Mouse (Mus musculus): ENCODE data around the gene Hectd1.
A peak's percentile ranks its signal among the peaks of the same experiment; 100 is the strongest.

Hectd1 gene

DNA sequence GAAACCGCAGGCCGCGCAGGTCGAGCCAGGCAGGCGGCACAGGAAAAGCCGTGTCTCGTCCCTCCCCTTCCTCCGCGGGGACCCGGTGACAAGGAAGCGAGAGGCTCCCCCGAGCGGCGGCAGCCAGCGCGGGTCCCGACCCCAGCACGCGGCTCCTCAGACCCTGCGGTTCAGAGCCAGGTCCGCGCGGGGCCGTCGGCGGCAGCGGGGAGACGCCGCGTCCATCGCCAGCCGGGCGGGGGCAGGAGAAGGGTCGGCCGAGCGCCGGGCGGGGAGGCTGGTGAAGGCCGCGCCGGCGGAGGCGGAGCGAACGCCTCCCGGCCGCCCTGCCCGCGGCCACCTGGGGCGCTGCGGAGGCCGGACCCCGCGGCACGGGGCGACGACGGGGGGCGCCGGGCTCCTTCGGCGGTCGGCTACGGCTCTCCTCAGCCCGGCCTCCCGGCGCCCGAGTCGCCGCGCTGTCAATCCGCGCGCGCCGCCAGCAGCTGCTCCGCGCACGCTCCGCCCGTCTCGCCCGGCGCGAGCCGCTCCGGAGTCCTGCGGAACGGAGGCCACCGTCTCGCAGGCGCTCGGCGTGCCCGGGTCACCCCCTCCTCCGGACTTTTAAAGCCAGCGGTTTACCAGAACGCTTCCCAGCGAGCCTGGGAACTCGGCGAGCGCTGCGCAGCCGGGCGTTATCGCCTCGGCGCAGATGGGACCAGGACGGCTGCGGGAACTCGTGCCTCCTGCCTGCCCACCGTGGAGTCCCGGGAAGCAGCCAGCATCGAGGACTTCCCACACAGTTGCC is at the start of gene Hectd1:
Hectd1 (minus strand) TSS at position 247 of the 787 bp plus-strand sequence.
- DNase-seq (ENCODE audit: low read depth in 1 of 2, low spot score in 2 of 2), result peak; percentile 50 to 80

DNA sequence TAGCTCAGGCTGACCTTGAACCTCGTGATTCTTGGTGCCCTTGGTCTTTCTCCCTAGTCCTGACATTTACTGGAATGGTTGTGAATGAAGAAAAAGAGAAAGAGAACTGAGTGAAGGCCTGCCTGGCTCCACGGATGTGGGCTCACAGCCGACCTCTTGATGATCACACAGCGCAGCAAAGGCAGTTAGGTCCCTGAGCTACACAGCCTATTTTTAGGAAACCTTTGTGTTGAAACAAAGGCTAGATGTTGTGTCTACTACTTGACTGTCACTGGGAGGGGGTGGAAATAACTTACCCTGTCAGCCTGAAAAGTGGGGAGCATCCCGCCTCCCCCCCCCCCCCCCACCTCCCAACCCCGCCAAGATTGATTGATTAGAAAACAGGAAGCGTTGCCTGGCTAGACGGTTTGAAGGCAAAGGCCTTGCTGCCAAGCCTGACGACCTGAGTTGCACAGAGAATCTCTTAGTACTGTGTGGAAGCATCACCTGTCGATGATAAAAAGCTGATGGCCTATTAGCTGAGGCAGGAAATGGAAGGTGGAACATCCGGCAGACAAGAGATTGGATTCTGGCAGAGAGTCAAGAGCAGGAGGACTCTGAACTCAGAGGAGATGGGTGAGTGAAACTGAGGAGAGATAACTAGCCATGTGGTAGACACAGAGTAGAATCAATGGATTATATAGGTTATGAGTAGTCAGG is 42.3 kb upstream of the Hectd1 start:
- no peak for DNase-seq (ENCODE audit: low read depth in 1 of 2, low spot score in 2 of 2)

DNA sequence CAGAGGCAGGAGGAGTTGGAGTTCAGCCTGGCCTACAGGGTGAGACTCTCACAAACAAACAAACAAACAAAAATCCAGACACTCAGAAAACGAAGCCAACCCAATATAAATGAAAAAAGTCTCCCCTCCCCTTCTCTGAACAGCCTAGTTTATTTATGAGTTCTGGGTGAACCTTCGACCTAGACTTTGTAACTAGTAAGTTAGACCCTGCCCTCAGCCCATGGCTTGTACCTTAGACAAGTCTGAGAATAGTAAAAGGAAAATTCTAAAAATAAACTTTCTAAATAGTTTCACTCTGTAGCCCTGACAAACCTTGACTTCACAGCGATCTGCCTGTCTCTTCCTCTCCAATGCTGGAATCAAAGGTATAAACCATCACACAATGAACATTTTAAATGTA is 40.2 kb upstream of the Hectd1 start:
- DNase-seq (ENCODE audit: low read depth in 1 of 2, low spot score in 2 of 2), result no peak

DNA sequence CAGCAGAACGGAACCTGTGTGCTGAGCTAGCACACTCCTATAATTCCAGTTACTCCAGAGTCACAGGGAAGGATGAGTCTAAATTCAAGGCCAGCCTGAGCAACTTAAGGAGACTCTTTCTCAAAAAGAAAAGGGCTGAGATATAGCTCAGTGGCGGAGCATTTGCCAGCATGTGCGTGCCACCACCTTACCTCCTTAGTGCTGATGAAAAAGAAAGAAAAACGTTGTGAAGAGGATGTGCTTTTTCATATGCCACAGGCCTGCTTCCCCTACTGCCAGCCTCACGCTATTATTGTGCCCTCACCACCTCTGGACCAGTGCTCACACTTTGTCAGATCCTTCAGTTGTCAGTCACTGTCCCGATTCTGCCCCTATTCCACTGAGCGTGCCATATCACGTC is 37.7 kb upstream of the Hectd1 start:
- DNase-seq (ENCODE audit: low read depth in 1 of 2, low spot score in 2 of 2), result no peak

DNA sequence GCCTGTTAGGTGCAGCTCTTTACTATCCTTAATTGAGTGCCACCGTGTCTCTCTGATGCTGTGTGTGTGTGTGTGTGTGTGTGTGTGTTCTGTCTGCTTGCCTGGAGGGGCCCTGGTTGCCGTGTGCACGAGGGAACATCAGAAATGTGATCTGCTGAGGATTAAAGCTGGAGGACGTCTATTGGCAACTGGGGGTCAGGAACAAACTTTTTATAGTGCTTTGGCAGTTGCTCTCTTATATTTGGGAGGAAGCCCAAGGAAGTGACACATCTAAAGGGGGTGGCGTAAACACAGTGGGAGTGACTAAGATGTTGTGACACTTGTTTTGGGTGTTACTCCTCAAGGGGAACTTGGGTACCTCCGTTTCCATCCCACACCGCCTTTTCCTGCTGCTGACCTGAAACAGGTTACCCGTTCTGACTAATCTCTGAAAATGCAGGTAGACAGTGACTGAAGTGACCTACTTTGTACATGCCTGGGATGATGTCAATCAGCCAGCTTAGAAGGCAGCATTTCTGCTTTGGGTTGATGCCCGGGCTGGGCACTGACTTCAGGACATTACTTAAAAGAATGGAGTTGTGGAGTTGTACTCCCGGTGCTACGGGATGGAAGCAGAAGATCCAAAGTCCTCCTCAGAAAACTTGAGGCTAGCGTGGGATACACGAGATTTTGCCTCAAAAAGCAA is 37.0 kb upstream of the Hectd1 start:
- DNase-seq (ENCODE audit: low read depth in 1 of 2, low spot score in 2 of 2), result peak; percentile 62 to 70

DNA sequence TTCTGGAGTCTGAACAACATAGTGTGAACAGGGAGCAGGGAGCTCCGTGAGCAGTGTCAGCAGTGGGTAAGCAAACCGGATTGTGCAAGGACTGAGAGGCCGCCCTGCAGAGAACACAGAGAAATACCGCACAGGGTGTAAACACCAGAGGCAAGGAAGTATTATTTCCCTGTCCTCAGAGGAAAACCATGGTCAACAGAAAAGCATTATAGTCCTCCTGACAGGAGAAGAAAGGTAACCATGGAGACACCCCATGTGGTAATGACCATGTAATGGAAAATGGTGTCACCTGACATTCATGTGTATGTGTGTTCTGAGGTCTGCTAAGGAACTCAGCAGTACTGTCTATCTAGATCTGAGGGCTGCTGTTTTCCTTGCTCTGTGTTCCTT is 36.4 kb upstream of the Hectd1 start:
- peak; percentile 76 to 78 for DNase-seq (ENCODE audit: low read depth in 1 of 2, low spot score in 2 of 2)

DNA sequence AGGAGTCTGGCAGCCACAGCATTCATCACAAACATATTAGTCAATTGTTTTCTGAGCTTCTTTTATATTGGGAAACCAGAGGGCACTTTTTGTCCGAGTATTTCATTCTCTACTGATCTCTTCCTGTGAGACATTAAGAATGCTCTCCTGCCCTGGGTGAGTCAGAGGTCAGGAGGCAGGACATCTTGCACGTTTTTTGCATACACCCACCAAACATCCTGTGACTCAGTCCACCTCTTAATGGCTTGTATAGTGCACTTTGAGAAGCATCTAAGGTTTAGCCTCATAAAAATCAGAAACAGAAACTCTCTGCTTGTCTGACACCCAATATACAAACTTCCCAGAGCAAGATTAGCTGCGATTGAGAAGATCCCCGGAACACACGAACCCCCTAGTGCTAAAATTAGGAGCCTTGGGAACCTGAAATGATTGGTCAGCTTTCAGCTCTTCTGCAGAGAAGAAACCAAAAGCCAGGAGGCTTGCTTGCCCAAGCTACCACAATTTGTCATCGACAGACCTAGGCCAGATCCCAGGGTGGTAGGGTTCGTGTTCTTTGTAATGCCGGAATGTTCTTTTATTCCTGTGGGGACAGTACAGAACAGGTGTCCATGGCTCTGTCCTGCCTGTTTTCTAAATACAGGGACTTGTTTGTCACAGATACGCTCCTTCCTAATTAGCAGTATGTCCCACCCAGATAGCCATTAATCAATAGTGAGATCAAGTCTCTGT is 35.9 kb upstream of the Hectd1 start:
- peak; percentile 33 to 34 for DNase-seq (ENCODE audit: low read depth in 1 of 2, low spot score in 2 of 2)

DNA sequence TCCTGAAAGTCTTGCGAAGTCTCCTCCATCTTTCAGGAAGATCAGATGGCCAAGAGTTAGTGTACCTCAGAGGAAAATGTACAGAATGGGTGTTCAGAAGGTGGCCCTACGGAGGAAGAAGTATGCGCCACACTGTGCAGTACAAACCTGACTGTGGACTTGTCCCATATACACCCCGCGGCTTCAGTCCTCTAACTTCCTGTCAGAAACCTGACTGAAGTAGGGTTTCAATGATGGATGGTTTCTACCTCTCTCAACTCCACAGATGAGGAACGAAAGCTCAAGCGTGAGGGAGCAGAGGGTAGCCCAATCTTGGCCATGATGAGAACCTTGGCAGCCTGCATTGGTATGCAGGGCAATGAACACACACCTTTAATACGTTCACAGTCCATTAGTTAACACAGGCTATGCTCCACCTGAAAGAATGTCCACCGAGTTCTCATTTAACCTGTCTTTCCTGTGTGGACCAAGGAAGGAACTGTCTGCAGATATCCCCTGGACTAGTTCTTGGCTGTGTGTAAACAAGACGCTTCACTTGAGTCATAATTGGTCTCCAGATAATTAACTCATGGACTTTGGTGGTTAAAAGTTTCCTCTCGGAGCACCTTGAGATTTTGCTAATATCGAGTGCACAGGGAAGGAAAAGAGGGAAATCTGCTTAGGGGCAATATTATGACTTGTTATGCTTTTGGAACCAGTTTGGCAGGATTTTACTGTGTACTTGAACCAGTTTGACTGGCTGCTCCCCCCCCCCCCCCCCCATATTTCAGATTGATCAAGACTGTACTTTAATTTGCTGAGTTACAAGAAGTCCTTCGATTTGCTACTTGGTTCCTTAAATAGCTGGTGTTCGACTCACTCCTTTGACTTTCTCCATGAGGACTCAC is 34.0 kb upstream of the Hectd1 start:
- no peak for DNase-seq (ENCODE audit: low read depth in 1 of 2, low spot score in 2 of 2)

DNA sequence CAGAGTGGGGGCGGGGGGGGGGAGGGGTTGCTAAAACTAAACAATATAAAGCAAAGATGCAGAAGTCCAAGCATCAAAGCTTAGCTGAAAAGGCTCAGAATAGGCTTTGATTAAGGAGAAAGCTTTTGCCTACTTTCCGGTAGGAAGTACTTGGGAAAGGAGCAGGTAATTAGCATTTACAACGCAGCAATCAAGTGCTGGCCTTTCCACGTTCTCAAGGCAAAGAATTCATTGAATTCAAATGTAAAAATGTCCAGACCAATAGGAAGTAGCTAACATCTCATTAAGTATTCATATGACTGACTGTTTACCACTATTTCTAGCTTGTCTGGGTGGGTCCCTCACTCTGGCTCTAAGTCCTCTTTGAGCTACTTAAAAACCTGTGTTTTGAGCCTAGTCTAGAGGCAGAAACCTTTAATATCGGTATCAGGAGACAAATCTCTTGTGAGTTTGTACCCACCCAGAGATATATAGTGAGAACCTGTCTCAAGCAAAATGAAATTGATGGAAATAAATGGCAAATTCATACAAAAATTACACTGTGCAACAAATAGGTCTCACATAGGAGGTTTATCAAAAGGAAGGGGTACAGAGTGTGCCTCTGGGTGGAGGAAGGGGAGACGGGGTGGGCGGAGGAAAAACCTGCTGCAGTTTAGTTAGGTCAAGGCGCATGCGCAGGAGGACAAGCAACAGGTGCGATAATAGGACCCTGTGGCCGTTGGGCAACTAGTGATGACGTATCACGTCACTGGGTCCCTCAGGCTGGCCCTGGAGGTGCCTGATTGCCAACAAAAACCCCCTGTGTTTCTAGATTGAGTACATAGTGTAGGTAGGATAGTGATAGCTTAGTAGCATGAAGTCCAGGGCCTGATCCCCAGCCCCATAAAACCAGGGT is 29.0 kb upstream of the Hectd1 start:
- no peak for DNase-seq (ENCODE audit: low read depth in 1 of 2, low spot score in 2 of 2)

DNA sequence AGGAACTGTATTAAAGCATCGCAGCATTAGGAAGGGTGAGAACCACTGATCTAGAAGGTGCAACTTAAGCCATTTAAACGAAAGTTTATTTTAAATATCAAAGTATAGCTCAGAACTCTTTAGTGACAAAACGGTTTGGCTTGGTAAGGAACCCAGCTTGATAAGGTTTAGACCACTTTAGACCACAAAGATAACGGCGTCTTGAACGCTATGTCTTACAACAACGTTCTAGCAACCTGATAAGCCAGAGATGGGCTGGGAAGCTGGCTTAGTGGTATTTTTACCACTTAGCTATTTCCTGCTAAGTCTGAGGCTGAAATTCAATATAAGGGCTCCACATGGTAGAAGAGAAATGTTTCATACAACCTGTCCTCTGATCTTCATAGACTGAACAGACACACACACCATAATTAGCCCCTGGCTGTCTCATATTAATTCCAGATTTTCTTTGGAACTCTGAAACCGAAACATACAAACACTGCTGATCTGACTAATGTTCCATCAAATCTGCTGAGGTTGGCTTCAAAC is 27.5 kb upstream of the Hectd1 start:
- no peak for DNase-seq (ENCODE audit: low read depth in 1 of 2, low spot score in 2 of 2)

DNA sequence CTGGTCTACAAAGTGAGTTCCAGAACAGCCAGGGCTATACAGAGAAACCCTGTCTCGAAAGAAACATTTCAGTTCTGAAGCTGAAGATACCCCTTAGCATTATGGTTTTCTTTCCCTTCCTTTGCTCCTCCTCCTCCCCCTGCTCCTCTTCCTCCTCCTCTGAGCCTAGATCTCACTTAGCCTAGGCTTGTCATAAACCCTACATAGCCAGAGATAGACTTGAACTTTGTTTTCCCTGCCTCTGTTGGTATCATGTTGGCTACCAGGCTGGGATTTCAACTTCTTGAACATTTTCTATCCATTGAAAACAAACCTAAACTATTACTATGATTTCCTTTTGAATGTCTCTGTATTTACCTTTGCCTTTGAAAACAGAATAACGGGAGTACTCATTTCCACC is 26.5 kb upstream of the Hectd1 start:
- no peak for DNase-seq (ENCODE audit: low read depth in 1 of 2, low spot score in 2 of 2)

DNA sequence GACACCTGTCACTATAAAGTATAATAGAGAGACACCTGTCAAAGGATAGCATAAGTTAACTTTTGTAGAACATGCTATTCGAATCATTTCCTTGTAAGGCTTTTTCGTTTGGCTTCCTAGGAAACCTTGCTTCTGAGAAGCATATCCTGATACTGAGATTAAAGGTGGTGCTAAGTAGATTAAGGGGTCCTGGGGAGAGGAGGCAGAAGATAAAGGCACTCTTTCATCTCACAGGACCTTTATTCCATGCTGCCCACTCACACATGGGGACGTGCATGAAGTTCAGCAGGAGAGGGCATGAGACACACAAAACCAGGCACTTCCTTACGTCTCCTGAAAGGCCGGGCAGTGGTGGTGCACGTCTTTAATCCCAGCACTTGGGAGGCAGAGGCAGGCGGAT is 26.1 kb upstream of the Hectd1 start:
- DNase-seq (ENCODE audit: low read depth in 1 of 2, low spot score in 2 of 2), result no peak

DNA sequence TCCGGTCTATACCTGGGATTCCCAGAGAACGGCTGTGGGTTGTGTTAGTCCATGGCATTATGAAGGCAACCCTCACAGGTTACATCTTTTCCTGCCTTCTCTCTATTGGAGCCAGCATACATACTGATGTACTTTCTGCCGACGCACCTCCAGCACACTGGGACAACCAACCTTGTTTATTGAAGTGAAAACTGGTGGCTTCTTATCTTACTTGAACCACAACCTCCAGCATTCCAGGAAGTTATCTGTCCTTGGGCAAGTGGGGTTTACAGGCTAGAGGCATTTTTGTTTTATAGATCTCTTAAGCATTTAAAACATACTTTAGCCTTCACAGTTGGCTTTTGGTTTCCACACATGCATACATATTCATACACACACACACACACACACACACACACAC is 22.3 kb upstream of the Hectd1 start:
- no peak for DNase-seq (ENCODE audit: low read depth in 1 of 2, low spot score in 2 of 2)

DNA sequence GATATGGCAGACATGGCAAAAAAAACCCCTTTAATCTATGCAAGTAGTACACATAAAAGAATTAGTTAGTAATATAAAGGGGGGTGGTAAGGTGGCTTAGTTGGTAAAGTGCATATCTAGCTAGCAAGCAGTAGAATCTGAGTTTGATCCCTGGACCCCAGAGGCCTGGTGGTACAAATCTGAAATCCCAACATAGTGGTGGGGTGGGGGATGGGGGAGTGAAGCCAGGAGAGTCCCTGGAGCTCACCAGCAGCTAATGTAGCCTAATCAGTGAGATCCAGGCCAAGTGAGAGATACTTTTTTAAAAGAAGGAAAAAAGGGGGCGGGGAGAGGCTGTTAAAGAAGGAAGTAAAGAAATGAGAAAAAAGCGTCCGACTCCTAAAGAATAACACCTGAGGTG is 21.8 kb upstream of the Hectd1 start:
- no peak for DNase-seq (ENCODE audit: low read depth in 1 of 2, low spot score in 2 of 2)

DNA sequence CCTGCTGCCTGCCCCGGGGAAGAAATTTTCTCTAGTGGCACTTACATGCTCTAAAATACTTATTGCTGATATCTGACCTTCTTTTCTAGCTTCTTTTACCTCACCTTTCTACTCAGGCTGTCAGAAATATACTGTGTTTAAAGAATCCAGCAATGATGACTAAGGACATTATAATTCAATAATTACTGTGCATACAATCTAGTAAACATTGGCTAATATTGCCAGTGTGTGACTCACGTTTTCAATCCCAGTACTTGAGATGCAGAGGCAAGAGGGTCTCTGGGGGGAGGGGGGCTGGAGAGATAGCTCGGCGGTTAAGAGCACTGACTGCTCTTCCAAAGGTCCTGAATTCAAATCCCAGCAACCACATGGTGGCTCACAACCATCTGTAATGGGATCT is 21.0 kb upstream of the Hectd1 start:
- no peak for DNase-seq (ENCODE audit: low read depth in 1 of 2, low spot score in 2 of 2)

DNA sequence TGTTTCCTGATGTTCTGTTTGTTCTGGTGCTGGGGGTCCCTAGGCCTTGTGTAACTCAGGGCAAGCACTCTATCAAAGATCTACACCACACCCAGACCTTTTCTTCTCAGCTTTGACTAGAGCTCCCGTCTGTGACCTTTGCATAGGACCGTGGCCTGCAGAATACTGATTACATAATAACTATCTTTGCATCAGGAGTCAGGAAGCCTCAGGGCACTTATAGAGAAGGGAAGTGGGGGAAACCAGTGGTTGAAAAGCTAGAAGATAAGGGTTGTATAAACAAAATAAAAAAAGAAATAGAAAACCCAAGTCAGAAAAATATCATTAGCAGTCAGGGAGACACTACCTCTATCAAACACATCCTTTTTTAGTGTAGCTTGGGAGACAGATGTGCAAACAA is 20.6 kb upstream of the Hectd1 start:
- DNase-seq (ENCODE audit: low read depth in 1 of 2, low spot score in 2 of 2), result no peak

DNA sequence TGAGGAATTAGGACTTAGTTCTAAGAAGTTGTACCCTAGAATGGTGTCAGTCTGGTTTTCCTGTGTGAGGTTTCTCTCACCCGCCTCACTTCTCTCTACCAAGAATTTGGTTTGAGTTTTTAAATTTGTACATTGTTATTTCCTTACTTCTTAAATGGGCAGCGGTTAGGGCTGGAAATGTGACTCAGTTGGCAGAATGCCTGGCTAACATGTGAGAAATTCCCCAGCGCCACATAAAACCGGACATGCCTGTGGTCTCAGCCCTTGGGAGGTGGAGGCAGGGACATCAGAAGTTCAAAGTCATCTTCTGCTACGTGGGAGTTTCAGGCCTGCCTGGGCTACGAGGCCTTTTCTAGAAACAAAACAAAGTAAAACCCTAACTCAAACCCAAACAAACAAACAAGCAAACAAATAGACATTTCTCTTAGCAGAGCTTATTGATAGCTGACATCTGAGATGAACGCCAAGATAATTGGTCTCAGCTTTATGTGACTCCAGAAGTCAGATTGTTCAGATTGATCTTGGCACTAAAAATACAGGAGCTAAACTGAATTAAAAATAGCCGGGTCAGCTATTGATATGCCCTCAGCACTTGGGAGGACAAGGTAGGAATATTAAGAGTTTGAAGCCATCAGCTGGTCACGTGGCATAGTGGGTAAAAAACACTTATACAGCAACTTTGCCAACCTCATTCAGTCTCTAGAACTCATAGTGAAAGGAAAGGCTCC is 18.8 kb upstream of the Hectd1 start:
- DNase-seq (ENCODE audit: low read depth in 1 of 2, low spot score in 2 of 2), result peak; percentile 32 to 56

DNA sequence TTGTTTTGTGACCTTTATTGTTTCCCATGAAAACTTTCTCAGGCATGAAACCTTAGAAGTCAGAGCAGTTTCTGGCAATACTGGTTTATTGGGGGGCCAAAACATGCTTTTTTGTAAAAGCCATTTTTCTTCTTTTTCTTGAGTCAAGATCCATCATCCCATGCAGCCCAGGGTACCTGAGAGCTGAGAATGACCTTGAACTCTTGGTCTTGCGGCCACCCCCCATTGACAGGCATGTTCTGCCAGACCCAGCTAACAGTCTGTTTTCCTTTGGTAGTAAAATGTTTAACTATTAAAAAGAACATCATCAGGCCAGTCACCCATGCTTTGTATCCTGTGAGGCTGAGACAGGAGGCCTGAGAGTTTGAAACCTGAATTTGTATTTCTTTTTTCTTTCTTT is 15.9 kb upstream of the Hectd1 start:
- DNase-seq (ENCODE audit: low read depth in 1 of 2, low spot score in 2 of 2), result no peak

Data from monocyte, adult 2 months (primary cell).